Mouse (Mus musculus): ENCODE measurements around the gene Thrap3. TPM values are rescaled to one million over a fixed set of nuclear protein-coding genes. Genes with fewer than 3 reads are reported as not detected.

Thrap3 gene
- polyA plus RNA-seq, 1 experiment from 2014 or later: 148 TPM

GRCm38 (mm10) chr4:126115871-126116521, 86.6 kb downstream of the Thrap3 start:
- 64% methylated on average over 6 of the region's 6 CpGs for WGBS
- H3K4me2 ChIP-seq (ENCODE audit: low read length): no peak overlapping the region
- H3K4me3 ChIP-seq (ENCODE audit: control insufficient read depth in 1 of 2, insufficient read depth in 1 of 2, low read depth in 1 of 2, low read length in 2 of 2): no peak overlapping the region
- H3K27me3 ChIP-seq (ENCODE audit: control insufficient read depth, insufficient read depth, low read length): no peaks in the 10 kb centered on the region
- H3K4me1 ChIP-seq (ENCODE audit: control insufficient read depth in 2 of 2, insufficient read depth in 2 of 2, low read length in 2 of 2): peaks cover 6 to 22% of the 10 kb centered on the region in 2 experiments
- no peaks in the 10 kb centered on the region for H3K9me3 ChIP-seq (ENCODE audit: control insufficient read depth, low read length)
- H3K27ac ChIP-seq (replicated peaks in 1 of 2; ENCODE audit: control insufficient read depth in 1 of 2, insufficient read depth in 1 of 2, low read depth in 2 of 2, low read length in 2 of 2): no peak overlapping the region
- ATAC-seq (ENCODE audit: insufficient number of reproducible peaks, insufficient read depth, low FRiP score, low read depth): 0 out of 2 replicates have a peak, but pooled peaks have one; percentile 8
- no peak overlapping the region for H3K9ac ChIP-seq (ENCODE audit: low read length)
- H3K36me3 ChIP-seq (ENCODE audit: control insufficient read depth, insufficient read depth, low read length): peaks cover 16% of the 10 kb centered on the region; the same call in 1 of the 2 replicates

- Histone ChIP-seq H3K27ac (replicated peaks in 1 of 2; ENCODE audit: control insufficient read depth in 1 of 2, insufficient read depth in 1 of 2, low read depth in 2 of 2, low read length in 2 of 2) (no peak overlapping the region), H3K9me3 (ENCODE audit: control insufficient read depth, low read length) (no peaks in the 10 kb centered on the region), H3K9ac (ENCODE audit: low read length) (no peak overlapping the region), H3K27me3 (ENCODE audit: control insufficient read depth, insufficient read depth, low read length) (no peaks in the 10 kb centered on the region), H3K4me1 (ENCODE audit: control insufficient read depth in 2 of 2, insufficient read depth in 2 of 2, low read length in 2 of 2) (peaks cover 12 to 28% of the 10 kb centered on the region in 2 experiments), H3K36me3 (ENCODE audit: control insufficient read depth, insufficient read depth, low read length) (peaks cover 16% of the 10 kb centered on the region; the same call in 1 of the 2 replicates), H3K4me3 (ENCODE audit: control insufficient read depth in 1 of 2, insufficient read depth in 1 of 2, low read depth in 1 of 2, low read length in 2 of 2) (no peak overlapping the region), H3K4me2 (ENCODE audit: low read length) (no peak overlapping the region)
- WGBS: 92% methylated on average over 9 of the region's 9 CpGs
- ATAC-seq (ENCODE audit: insufficient number of reproducible peaks, insufficient read depth, low FRiP score, low read depth): no peak
Observed at GRCm38 (mm10) chr4:126115411-126115810, 87.1 kb downstream of the Thrap3 start.

Other genes starting within 250 kb of the Thrap3 start
- 1.1 and 1.5 TPM in 2 replicates for gene Csf3r, start 178.2 kb downstream of the Thrap3 start, polyA plus RNA-seq (2014; fragmentation: Nextera tagmentation; extraction: Ambion mirVana)
- gene Mrps15, start 155.8 kb downstream of the Thrap3 start, polyA plus RNA-seq (2014; fragmentation: Nextera tagmentation; extraction: Ambion mirVana): 132 and 151 TPM in 2 replicates
- 4.6 and 6.4 TPM in 2 replicates for gene Oscp1, start 144.2 kb downstream of the Thrap3 start, polyA plus RNA-seq (2014; fragmentation: Nextera tagmentation; extraction: Ambion mirVana)
- 45.4 and 49.1 TPM in 2 replicates for gene Lsm10, start 106.1 kb downstream of the Thrap3 start, polyA plus RNA-seq (2014; fragmentation: Nextera tagmentation; extraction: Ambion mirVana)
- gene Stk40, start 98.8 kb downstream of the Thrap3 start, polyA plus RNA-seq (2014; fragmentation: Nextera tagmentation; extraction: Ambion mirVana): 13.1 and 17.8 TPM in 2 replicates
- gene Eva1b, start 55.0 kb downstream of the Thrap3 start, polyA plus RNA-seq (2014; fragmentation: Nextera tagmentation; extraction: Ambion mirVana): 31.8 and 33.9 TPM in 2 replicates
- gene Sh3d21, start 39.3 kb downstream of the Thrap3 start, polyA plus RNA-seq (2014; fragmentation: Nextera tagmentation; extraction: Ambion mirVana): 2.5 and 2.7 TPM in 2 replicates
- 41.8 and 46.8 TPM in 2 replicates for gene Map7d1, start 53.6 kb upstream of the Thrap3 start, polyA plus RNA-seq (2014; fragmentation: Nextera tagmentation; extraction: Ambion mirVana)
- 17.8 and 30.5 TPM in 2 replicates for gene Trappc3, start 59.6 kb upstream of the Thrap3 start, polyA plus RNA-seq (2014; fragmentation: Nextera tagmentation; extraction: Ambion mirVana)
- gene Col8a2, start 84.0 kb upstream of the Thrap3 start, polyA plus RNA-seq (2014; fragmentation: Nextera tagmentation; extraction: Ambion mirVana): 3.8 and 4.8 TPM in 2 replicates
- gene Adprhl2, start 118.9 kb upstream of the Thrap3 start, polyA plus RNA-seq (2014; fragmentation: Nextera tagmentation; extraction: Ambion mirVana): 23.7 and 25.1 TPM in 2 replicates
- 0.89 and 0.96 TPM in 2 replicates for gene Tekt2, start 122.9 kb upstream of the Thrap3 start, polyA plus RNA-seq (2014; fragmentation: Nextera tagmentation; extraction: Ambion mirVana)
- 11.1 and 12.0 TPM in 2 replicates for gene Ago3, start 226.8 kb upstream of the Thrap3 start, polyA plus RNA-seq (2014; fragmentation: Nextera tagmentation; extraction: Ambion mirVana)